Mouse (Mus musculus) olfactory bulb, adult 2 months (tissue): Measurements from ENCODE around the gene Abt1.

Source experiments
- CTCF ChIP-seq: fragments of 200-500 bp; IDR thresholded peaks from 2 replicates; pipeline ENCODE4 v1.5.1; 2012; ENCODE audit warnings: low read depth, mild to moderate bottlenecking, low read length, moderate library complexity; ENCODE audit not compliant: insufficient read depth
- POLR2A ChIP-seq: fragments of 200-500 bp; IDR thresholded peaks from 2 replicates; pipeline ENCODE4 v1.6.1; 2012; ENCODE audit warnings: mild to moderate bottlenecking, low read depth, low read length, moderate library complexity; ENCODE audit not compliant: insufficient read depth

DNA sequence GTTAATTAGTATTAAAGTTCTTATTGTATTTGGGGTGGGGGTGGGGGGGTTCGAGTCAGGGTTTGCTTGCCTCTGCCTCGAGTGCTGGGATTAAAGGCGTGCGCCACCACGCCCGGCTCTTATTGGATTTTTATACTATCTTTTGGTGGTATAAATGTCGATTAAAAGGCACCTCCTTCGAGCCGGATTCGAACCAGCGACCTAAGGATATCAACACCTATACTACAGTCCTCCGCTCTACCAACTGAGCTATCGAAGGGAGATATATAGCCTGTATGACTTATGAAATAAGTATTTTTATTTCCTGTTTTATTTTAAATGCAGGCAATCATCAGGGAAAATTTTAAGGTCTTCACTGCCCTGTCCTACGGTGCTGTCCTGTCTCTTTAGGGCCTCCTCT, 3.3 kb upstream of the Abt1 start:
- no peak for TF ChIP-seq CTCF
- TF ChIP-seq POLR2A, result no peak
